In the genomic region with DNA sequence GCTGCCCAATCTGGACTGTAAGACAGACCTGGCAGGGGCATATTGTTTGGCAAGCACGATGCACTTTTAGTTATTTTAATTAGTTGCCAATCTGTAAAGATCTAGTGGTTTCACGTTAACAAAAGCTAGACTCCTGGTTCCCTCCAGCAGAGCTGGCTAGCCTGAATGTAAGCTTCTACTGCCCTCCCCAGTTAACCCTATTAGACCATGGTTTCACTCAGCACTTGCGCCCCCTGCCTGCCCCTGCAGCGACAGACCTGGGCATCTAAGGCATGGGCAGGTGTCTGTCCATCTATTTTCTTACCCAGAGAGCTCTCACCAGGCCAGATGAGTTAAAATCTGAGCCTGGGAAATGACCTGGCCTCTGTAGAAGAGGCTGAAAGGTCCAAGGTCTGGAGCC, we compare ENCODE assay signal across 9 mouse cellular contexts. TPM values are rescaled to one million over a fixed set of nuclear protein-coding genes. Genes with fewer than 3 reads are reported as not detected.
DNase-seq lines count a peak whose midpoint lies in the region; ATAC-seq lines count a peak whose summit lies in the region.
"Had no signal": no experiment of that assay in that cellular context is flagged by ENCODE, and none has a peak within 500 bp of the region (broad histone marks: within the 10 kb centered on the region; RNA-seq: fewer than 3 reads in every experiment).

No protein-coding gene starts in this region.

- H3K27me3 ChIP-seq in embryonic facial prominence, embryonic 11.5 days (ENCODE audit: control insufficient read depth, insufficient read depth, low read length) = peaks cover 7% of the 10 kb centered on the region
- no peaks in the 10 kb centered on the region for H3K27me3 ChIP-seq in midbrain, embryonic 12.5 days

- no peak for ATAC-seq in cerebellum, adult (ENCODE audit: insufficient number of reproducible peaks, low FRiP score, low TSS enrichment)
- no peak for ATAC-seq in embryonic facial prominence, embryonic 11.5 days (replicated peaks; ENCODE audit: insufficient number of reproducible peaks, low FRiP score, low TSS enrichment, low read depth)
- ATAC-seq in midbrain, embryonic 12.5 days (ENCODE audit: low FRiP score, low read depth) = no peak

- H3K9me3 ChIP-seq in embryonic facial prominence, embryonic 11.5 days (replicated peaks; ENCODE audit: control insufficient read depth, low read length) = no peaks in the 10 kb centered on the region
- H3K9me3 ChIP-seq in midbrain, embryonic 12.5 days = 0 out of 2 replicates have a peak, but pooled peaks cover 8% of the 10 kb centered on the region

- no peak overlapping the region for H3K9ac ChIP-seq in embryonic facial prominence, embryonic 11.5 days (replicated peaks; ENCODE audit: low read length)
- H3K9ac ChIP-seq in midbrain, embryonic 12.5 days (replicated peaks) = 0 out of 2 replicates have a peak overlapping the region, but pooled peaks have one; percentile 8

- H3K4me2 ChIP-seq in embryonic facial prominence, embryonic 11.5 days (ENCODE audit: low read depth, low read length) = no peak overlapping the region
- peak overlapping the region; percentile 79 for H3K4me2 ChIP-seq in midbrain, embryonic 12.5 days (replicated peaks)

- no peaks in the 10 kb centered on the region for H3K36me3 ChIP-seq in embryonic facial prominence, embryonic 11.5 days (replicated peaks; ENCODE audit: control insufficient read depth, insufficient read depth, low read depth, low read length)
- H3K36me3 ChIP-seq in midbrain, embryonic 12.5 days = peaks cover 5% of the 10 kb centered on the region; the same call in 1 of the 2 replicates
- H3K36me3 ChIP-seq: G1E had no signal

- peaks cover 6% of the 10 kb centered on the region; the same call in 1 of the 2 replicates for H3K4me1 ChIP-seq in embryonic facial prominence, embryonic 11.5 days (ENCODE audit: control insufficient read depth, insufficient read depth, low read length)
- H3K4me1 ChIP-seq in midbrain, embryonic 12.5 days = peaks cover 37% of the 10 kb centered on the region

- no peak overlapping the region for H3K27ac ChIP-seq in embryonic facial prominence, embryonic 11.5 days (replicated peaks; ENCODE audit: low read depth, low read length)
- no peak overlapping the region; the same call in 1 of the 2 replicates for H3K27ac ChIP-seq in midbrain, embryonic 12.5 days (replicated peaks)

- H3K4me3 ChIP-seq in embryonic facial prominence, embryonic 11.5 days (ENCODE audit: low read depth, low read length) = no peak overlapping the region
- H3K4me3 ChIP-seq in midbrain, embryonic 12.5 days = peak overlapping the region; percentile 47

- 12% methylated on average over 4 of the region's 4 CpGs for WGBS in embryonic facial prominence, embryonic 11.5 days
- 9% methylated on average over 4 of the region's 4 CpGs for WGBS in midbrain, embryonic 12.5 days

- DNase-seq in cerebellum, postnatal 10 days = peak; percentile 84 to 88
- DNase-seq in right cerebral cortex, postnatal 14 days = peak; percentile 64
- no peak for DNase-seq in right cerebral cortex, adult 18-20 months
- peak; percentile 42 for DNase-seq in embryonic facial prominence, embryonic 11.5 days (ENCODE audit: low spot score)
- DNase-seq in kidney, adult 9 months = peak; percentile 85
- no peak for DNase-seq in urinary bladder, postnatal 4 days (ENCODE audit: low spot score in 2 of 2)

RNA-seq across cellular contexts. Expression of a gene that starts 4.4 kb away (rescaled TPM):
- polyA plus RNA-seq in embryonic facial prominence, embryonic 11.5 days (2014; fragmentation: Nextera tagmentation; extraction: Ambion mirVana) = 37.4 and 37.7 TPM in 2 replicates
- 176 and 184 TPM in 2 replicates for polyA plus RNA-seq in midbrain, embryonic 12.5 days (2016; fragmentation: Nextera tagmentation; extraction: Ambion mirVana)
- polyA plus RNA-seq: G1E had no signal

Comparison
In these comparisons a context has a peak if more than half of its experiments do, and no peak if none do; other contexts are left out.
1. DNase-seq: peak in cerebellum, postnatal 10 days (2 of 2), right cerebral cortex, postnatal 14 days (single experiment), embryonic facial prominence, embryonic 11.5 days (single experiment) and kidney, adult 9 months (single experiment); none in right cerebral cortex, adult 18-20 months (single experiment) and urinary bladder, postnatal 4 days (0 of 2).